Mouse (Mus musculus) kidney, postnatal 14 days (tissue): ENCODE data around the gene BC049715.

Experiments
- DNase-seq: peaks from one replicate; pipeline ENCODE4 v3.0.0; 2022; ENCODE audit warnings: mixed read lengths

The BC049715 gene

GRCm38 (mm10) chr6:136852348-136852747 is 24.9 kb downstream of the BC049715 start:
- peak; percentile 49 for DNase-seq

GRCm38 (mm10) chr6:136852762-136853161 is 25.3 kb downstream of the BC049715 start:
- peak; percentile 50 for DNase-seq

- no peak for DNase-seq
Observed at GRCm38 (mm10) chr6:136854361-136854781, 26.9 kb downstream of the BC049715 start.

GRCm38 (mm10) chr6:136855183-136855582 is 27.8 kb downstream of the BC049715 start:
- no peak for DNase-seq

- no peak for DNase-seq
Observed at GRCm38 (mm10) chr6:136856071-136856636, 28.7 kb downstream of the BC049715 start.

- DNase-seq: peak; percentile 36
Observed at GRCm38 (mm10) chr6:136857186-136857872, 29.9 kb downstream of the BC049715 start, which contains the start of gene Art4. Gene Art4, minus strand, starts transcription at chr6:136857733.

GRCm38 (mm10) chr6:136857873-136858260 is 30.4 kb downstream of the BC049715 start:
- peak; percentile 66 for DNase-seq

GRCm38 (mm10) chr6:136858420-136858819 is 31.0 kb downstream of the BC049715 start:
- DNase-seq: no peak

- peak; percentile 55 for DNase-seq
Observed at GRCm38 (mm10) chr6:136861020-136861419, 33.6 kb downstream of the BC049715 start.

GRCm38 (mm10) chr6:136865360-136865759 is 37.9 kb downstream of the BC049715 start:
- no peak for DNase-seq

GRCm38 (mm10) chr6:136866150-136866549 is 38.7 kb downstream of the BC049715 start:
- DNase-seq: no peak

- no peak for DNase-seq
Observed at GRCm38 (mm10) chr6:136868921-136869320, 41.5 kb downstream of the BC049715 start.

- DNase-seq: no peak
Observed at GRCm38 (mm10) chr6:136874599-136874998, 47.2 kb downstream of the BC049715 start.

GRCm38 (mm10) chr6:136875670-136876069 is 48.2 kb downstream of the BC049715 start, which contains the start of gene Mgp:
Gene Mgp, minus strand, starts transcription at chr6:136875823.
- peak; percentile 53 for DNase-seq

GRCm38 (mm10) chr6:136881678-136882077 is 54.3 kb downstream of the BC049715 start:
- no peak for DNase-seq

- peak; percentile 50 for DNase-seq
Observed at GRCm38 (mm10) chr6:136883431-136883915, 56.0 kb downstream of the BC049715 start.

GRCm38 (mm10) chr6:136883961-136884360 is 56.5 kb downstream of the BC049715 start:
- no peak for DNase-seq

GRCm38 (mm10) chr6:136884766-136885165 is 57.3 kb downstream of the BC049715 start:
- DNase-seq: peak; percentile 60

- DNase-seq: peak; percentile 84
Observed at GRCm38 (mm10) chr6:136887854-136888253, 60.4 kb downstream of the BC049715 start.

- DNase-seq: no peak
Observed at GRCm38 (mm10) chr6:136889067-136889466, 61.6 kb downstream of the BC049715 start.

- no peak for DNase-seq
Observed at GRCm38 (mm10) chr6:136889554-136889953, 62.1 kb downstream of the BC049715 start.
